Mouse (Mus musculus): ENCODE data around the gene Gfra4. TPM values are rescaled to one million over a fixed set of nuclear protein-coding genes. Genes with fewer than 3 reads are reported as not detected.
"Not testable (repeated sequence)": the region's sequence is repeated elsewhere in the genome, so short reads cannot be mapped to it uniquely, and the experiment has no call there.

The Gfra4 gene
- polyA plus RNA-seq, 1 experiment from 2014 or later = 0.23 TPM

DNA sequence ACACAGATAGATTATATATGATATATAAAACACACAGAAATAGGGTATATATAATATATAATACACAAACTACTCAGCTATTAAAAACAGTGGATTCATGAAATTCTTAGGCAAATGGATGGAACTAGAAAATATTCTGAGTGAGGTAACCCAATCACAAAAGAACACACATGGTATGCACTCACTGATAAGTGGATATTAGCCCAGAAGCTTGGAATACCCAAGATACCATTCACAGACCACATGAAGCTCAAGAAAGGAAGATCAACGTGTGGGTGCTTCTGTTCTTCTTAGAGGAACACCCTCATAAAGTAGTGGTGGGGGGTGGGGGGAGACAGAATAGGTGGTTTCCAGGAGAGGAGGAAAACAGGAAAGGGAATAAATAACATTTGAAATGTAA lies 11.5 kb downstream of the Gfra4 start:
- Histone ChIP-seq H3K4me1 (replicated peaks) (peaks cover 31% of the 10 kb centered on the region), H3K27me3 (peaks cover 18% of the 10 kb centered on the region)
- peak; percentile 81 for ATAC-seq (ENCODE audit: insufficient read depth)
- H3K9me3 ChIP-seq (replicated peaks); H3K36me3 ChIP-seq (replicated peaks); H3K9ac ChIP-seq; H3K4me2 ChIP-seq; H3K27ac ChIP-seq (replicated peaks); H3K4me3 ChIP-seq (replicated peaks): not testable (repeated sequence)
- 8% methylated on average over 1 of the region's 1 CpGs for WGBS (ENCODE audit: insufficient replicate concordance)

DNA sequence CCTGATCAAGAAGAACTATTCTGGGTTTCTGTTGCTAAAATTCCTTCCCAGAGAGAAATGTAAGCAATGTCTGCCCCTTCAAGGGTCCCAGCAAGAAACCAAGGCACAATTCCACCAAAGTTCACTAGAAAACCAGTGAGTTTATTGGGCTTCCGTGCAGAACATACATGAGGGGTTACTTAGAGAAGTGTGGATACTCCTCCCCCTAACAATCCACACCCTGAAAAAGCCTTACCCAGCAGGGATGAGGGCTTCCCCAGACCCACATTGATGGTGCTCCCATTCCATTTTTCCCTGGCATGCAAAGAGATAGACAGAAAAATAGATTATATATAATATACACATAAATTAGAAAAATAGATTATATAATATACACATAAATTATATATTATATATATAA lies 11.9 kb downstream of the Gfra4 start:
- WGBS (ENCODE audit: insufficient replicate concordance) = 78% methylated on average over 1 of the region's 1 CpGs
- H3K27ac ChIP-seq (replicated peaks) = peak overlapping the region; percentile 7; the same call in 1 of the 2 replicates

DNA sequence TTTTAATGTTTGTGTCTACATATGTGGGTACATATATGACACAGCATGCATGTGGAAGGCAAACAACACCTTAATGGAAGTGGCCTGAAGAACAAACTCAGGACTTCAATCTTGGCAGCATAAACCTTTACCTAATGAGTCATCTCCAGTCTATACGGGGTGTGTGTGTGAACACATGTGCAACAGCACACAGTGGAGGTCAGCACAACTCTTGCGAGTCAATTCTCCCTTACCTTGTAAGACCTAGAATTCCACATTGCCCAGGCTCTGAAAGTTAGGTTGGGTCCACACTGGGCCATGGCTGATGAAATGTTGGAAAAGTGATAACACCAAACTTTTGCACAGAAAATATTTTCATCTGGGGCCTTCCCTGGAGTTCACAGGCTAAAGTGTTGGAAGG lies 12.3 kb downstream of the Gfra4 start:
- Histone ChIP-seq H3K4me2 (no peak overlapping the region), H3K4me3 (replicated peaks) (no peak overlapping the region), H3K27ac (replicated peaks) (peak overlapping the region; percentile 7; the same call in 1 of the 2 replicates), H3K27me3 (peaks cover 9% of the 10 kb centered on the region; the same call in 1 of the 2 replicates), H3K9ac (no peak overlapping the region), H3K9me3 (replicated peaks) (no peaks in the 10 kb centered on the region), H3K4me1 (replicated peaks) (peaks cover 31% of the 10 kb centered on the region), H3K36me3 (replicated peaks) (peaks cover 5% of the 10 kb centered on the region; the same call in 1 of the 2 replicates)
- ATAC-seq (ENCODE audit: insufficient read depth) = no peak
- WGBS (ENCODE audit: insufficient replicate concordance) = 83% methylated on average over 2 of the region's 2 CpGs

More for the DNA sequence above, 11.9 kb downstream of the Gfra4 start:
- ATAC-seq (ENCODE audit: insufficient read depth) = peak; percentile 57; the same call in 1 of the 2 replicates
- Histone ChIP-seq H3K27me3 (peaks cover 14% of the 10 kb centered on the region), H3K36me3 (replicated peaks) (0 out of 2 replicates have a peak, but pooled peaks cover 1% of the 10 kb centered on the region), H3K4me3 (replicated peaks) (no peak overlapping the region), H3K9ac (no peak overlapping the region), H3K9me3 (replicated peaks) (no peaks in the 10 kb centered on the region), H3K4me1 (replicated peaks) (peaks cover 31% of the 10 kb centered on the region), H3K4me2 (0 out of 2 replicates have a peak overlapping the region, but pooled peaks have one; percentile 1)

DNA sequence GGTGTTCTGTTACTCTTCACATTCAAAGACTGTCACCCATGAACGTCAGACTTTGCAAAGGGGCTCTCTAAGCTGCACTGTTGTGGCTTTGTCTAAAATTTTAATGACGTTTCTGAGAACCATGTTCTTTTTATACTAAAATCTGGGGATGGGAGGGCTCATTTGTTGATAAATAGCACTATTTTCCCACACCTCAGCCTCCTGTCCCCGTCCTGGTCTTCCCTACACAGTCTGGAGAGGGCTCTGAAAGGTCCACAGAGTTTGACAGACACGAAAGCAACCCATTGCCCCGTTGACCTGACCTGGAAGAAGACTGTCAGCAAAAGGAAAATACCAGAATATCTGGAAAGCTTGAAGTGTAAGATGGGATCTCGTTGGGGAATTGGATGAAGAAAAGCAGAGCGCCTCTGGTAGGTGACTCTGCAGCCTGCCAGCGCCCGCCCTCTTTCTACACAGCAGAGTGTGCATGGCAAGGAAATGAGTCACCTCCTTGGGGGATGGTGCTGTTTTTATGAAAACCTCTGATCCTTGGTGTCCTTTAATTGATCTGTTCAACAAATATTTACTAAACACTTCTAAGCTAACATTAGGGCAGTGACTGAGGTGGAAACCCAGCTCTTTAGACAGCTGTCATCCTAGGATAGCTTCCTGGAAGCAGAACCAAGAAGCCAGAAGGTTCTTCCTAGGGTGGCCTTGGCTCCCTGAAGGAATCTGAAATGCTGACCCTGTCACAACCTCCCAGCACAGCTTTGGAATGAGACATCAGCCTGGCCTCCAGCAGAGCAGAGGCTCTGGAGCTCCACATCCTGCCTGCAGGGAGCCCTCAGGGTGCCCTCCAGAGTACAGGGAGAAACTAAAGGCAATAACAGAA lies 13.6 kb downstream of the Gfra4 start:
- H3K4me2 ChIP-seq = no peak overlapping the region
- peaks cover 14% of the 10 kb centered on the region for H3K36me3 ChIP-seq (replicated peaks)
- no peak overlapping the region for H3K9ac ChIP-seq
- peaks cover 31% of the 10 kb centered on the region for H3K4me1 ChIP-seq (replicated peaks)
- H3K27me3 ChIP-seq = no peaks in the 10 kb centered on the region
- no peak for ATAC-seq (ENCODE audit: insufficient read depth)
- H3K4me3 ChIP-seq (replicated peaks) = no peak overlapping the region
- H3K9me3 ChIP-seq (replicated peaks) = no peaks in the 10 kb centered on the region
- peak overlapping the region; percentile 19; the same call in 1 of the 2 replicates for H3K27ac ChIP-seq (replicated peaks)
- WGBS (ENCODE audit: insufficient replicate concordance) = 52% methylated on average over 9 of the region's 9 CpGs

DNA sequence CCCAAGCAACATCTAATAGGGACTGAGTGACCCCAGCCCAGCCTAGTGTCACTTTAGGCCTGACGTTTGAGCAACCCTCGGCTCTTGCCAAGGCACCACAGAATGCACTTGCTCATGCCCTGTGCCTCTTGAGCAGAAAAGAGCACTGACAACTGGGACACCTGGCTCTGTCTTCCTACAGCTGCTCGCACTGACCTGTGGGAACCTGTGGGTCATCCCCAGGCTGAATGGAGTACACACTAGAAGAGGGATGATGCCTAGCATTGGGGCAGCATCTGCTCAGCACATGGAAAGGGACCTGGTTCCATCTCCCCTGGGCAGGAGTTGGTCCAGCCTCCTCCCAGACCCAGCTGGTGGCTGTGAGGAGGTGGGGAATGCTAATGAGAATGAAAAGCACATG lies 15.9 kb downstream of the Gfra4 start:
- Histone ChIP-seq H3K4me3 (replicated peaks) (no peak overlapping the region), H3K36me3 (replicated peaks) (peaks cover 30% of the 10 kb centered on the region), H3K27ac (replicated peaks) (no peak overlapping the region), H3K9me3 (replicated peaks) (no peaks in the 10 kb centered on the region), H3K4me2 (no peak overlapping the region), H3K4me1 (replicated peaks) (peaks cover 28% of the 10 kb centered on the region), H3K27me3 (no peaks in the 10 kb centered on the region), H3K9ac (no peak overlapping the region)
- ATAC-seq (ENCODE audit: insufficient read depth) = no peak
- 82% methylated on average over 3 of the region's 3 CpGs for WGBS (ENCODE audit: insufficient replicate concordance)

DNA sequence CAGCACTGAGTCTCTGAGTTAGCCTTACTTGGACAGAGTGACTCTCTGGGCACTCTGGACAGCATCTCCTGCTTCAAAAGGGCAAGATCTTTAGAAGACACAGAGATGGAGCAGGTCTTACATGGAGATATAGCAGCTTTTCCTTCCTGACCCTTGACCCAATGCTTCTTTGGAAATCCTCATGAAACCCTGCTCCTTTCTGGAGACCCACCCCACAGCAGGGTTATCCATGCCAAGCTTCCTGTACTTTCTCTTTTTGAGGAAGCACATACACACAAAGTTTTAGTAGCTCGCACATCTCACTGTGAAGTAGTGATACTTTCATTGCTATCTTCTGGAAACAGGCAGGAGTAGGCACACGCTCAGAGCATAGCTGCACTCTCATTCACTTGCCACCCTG lies 17.7 kb downstream of the Gfra4 start:
- ATAC-seq (ENCODE audit: insufficient read depth) = no peak
- H3K36me3 ChIP-seq (replicated peaks) = peaks cover 38% of the 10 kb centered on the region
- H3K4me1 ChIP-seq (replicated peaks) = peaks cover 16% of the 10 kb centered on the region
- H3K27ac ChIP-seq (replicated peaks) = no peak overlapping the region
- H3K9ac ChIP-seq = no peak overlapping the region; the same call in 1 of the 2 replicates
- H3K27me3 ChIP-seq = no peaks in the 10 kb centered on the region
- no peak overlapping the region for H3K4me3 ChIP-seq (replicated peaks)
- 62% methylated on average over 2 of the region's 2 CpGs for WGBS (ENCODE audit: insufficient replicate concordance)
- no peaks in the 10 kb centered on the region for H3K9me3 ChIP-seq (replicated peaks)
- H3K4me2 ChIP-seq = no peak overlapping the region

DNA sequence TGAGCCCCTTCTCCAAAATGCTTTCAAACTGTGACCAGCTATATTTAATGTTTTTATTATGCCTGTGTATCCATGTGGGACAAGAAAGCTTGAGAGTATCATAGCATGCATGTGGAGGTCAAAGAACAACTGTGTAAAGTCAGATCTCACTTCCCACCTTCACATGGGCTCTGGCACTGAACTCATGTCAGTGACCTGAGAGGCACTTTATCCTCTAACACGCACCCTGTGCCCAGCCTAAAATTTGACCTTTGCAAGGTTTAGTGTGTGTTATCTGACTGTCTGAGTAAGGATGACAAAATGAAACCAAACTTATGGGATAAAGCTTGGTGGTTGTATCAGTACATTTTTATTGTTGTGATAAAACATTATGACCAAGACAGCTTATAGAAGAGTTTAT lies 32.3 kb downstream of the Gfra4 start:
- Histone ChIP-seq H3K4me3 (replicated peaks) (no peak overlapping the region), H3K9ac (no peak overlapping the region), H3K9me3 (replicated peaks) (no peaks in the 10 kb centered on the region), H3K4me1 (replicated peaks) (peaks cover 6% of the 10 kb centered on the region), H3K27me3 (no peaks in the 10 kb centered on the region), H3K27ac (replicated peaks) (no peak overlapping the region), H3K4me2 (no peak overlapping the region), H3K36me3 (replicated peaks) (peaks cover 30% of the 10 kb centered on the region)
- WGBS (ENCODE audit: insufficient replicate concordance) = 67% methylated on average over 1 of the region's 1 CpGs
- ATAC-seq (ENCODE audit: insufficient read depth) = no peak

DNA sequence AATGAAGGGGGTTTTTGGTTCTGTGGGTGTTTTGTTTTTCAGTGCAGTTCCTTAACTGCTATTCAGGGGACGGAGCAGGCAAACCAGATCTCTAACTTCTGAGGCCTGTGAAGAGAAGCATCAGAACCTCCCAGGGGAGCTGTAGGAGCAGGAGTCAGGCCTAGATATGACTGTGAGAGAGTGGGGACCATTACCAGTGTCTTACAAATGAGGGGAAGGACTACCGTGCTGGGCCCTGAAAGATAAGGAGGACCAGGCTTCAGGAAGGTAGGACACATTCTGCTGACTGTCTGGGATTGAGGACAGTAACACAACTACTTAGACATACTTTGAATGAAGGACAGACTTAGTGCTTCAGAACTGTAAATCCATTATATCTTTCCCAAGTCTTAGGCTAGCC lies 33.8 kb downstream of the Gfra4 start:
- Histone ChIP-seq H3K36me3 (replicated peaks) (peaks cover 27% of the 10 kb centered on the region), H3K9me3 (replicated peaks) (no peaks in the 10 kb centered on the region), H3K27ac (replicated peaks) (no peak overlapping the region), H3K4me2 (no peak overlapping the region), H3K4me3 (replicated peaks) (no peak overlapping the region), H3K9ac (no peak overlapping the region), H3K27me3 (no peaks in the 10 kb centered on the region), H3K4me1 (replicated peaks) (peaks cover 6% of the 10 kb centered on the region)
- no peak for ATAC-seq (ENCODE audit: insufficient read depth)
- WGBS (ENCODE audit: insufficient replicate concordance) = 33% methylated on average over 2 of the region's 2 CpGs

DNA sequence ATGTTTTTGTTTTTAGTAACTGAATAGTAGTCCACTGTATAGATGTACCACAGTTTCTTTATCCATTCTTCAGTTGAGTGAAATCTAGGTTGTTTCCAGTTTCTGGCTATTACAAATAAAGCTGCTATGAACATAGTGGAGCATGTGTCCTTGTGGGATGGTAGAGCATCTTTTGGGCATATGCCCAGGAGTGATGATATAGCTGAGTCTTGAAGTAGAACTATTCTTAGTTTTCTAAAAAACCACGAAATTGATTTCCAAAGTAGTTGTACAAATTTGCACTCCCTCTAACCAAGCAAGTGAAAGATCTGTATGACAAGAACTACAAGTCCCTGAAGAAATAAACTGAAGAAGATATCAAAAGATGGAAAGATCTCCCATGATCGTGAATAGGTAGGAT lies 50.1 kb downstream of the Gfra4 start:
- H3K4me2 ChIP-seq = no peak overlapping the region
- H3K4me3 ChIP-seq (replicated peaks) = no peak overlapping the region
- no peak overlapping the region for H3K27ac ChIP-seq (replicated peaks)
- peaks cover 14% of the 10 kb centered on the region for H3K36me3 ChIP-seq (replicated peaks)
- no peaks in the 10 kb centered on the region for H3K4me1 ChIP-seq (replicated peaks)
- no peaks in the 10 kb centered on the region for H3K9me3 ChIP-seq (replicated peaks)
- WGBS (ENCODE audit: insufficient replicate concordance) = 71% methylated on average over 2 of the region's 2 CpGs
- ATAC-seq (ENCODE audit: insufficient read depth) = no peak
- no peak overlapping the region for H3K9ac ChIP-seq
- H3K27me3 ChIP-seq = no peaks in the 10 kb centered on the region

Measured in liver, embryonic 15.5 days (tissue).